Mouse (Mus musculus) lung, embryonic 14.5 days (tissue): ENCODE data around the gene Flywch2. TPM values are rescaled to one million over a fixed set of nuclear protein-coding genes. Genes with fewer than 3 reads are reported as not detected.

Experiments used
- ATAC-seq: fragments of 200-750 bp; cut with Nextera tagmentation; 2 replicates; pipeline ENCODE4 v1.8.0; 2017; ENCODE audit warnings: mild to moderate bottlenecking, moderate TSS enrichment, moderate library complexity; ENCODE audit not compliant: insufficient read depth
- DNase-seq: peaks from one replicate; pipeline ENCODE4 v3.0.0-alpha.2; 2015
- H3K27ac ChIP-seq: fragments of 300-500 bp; sonication (generic); 2 replicates; pipeline ENCODE4 v1.5.1; 2014; ENCODE audit warnings: low read depth, mild to moderate bottlenecking, moderate library complexity
- H3K27me3 ChIP-seq: fragments of 300-500 bp; sonication (generic); 2 replicates; pipeline ENCODE4 v1.6.1; 2014; ENCODE audit warnings: low read length, control low read depth; ENCODE audit not compliant: insufficient read depth
- H3K36me3 ChIP-seq: fragments of 300-500 bp; sonication (generic); 2 replicates; pipeline ENCODE4 v1.6.1; 2014; ENCODE audit warnings: control low read depth; ENCODE audit not compliant: insufficient read depth
- H3K4me1 ChIP-seq: fragments of 300-500 bp; sonication (generic); 2 replicates; pipeline ENCODE4 v1.6.1; 2014; ENCODE audit warnings: antibody characterized with exemption, control low read depth; ENCODE audit not compliant: insufficient read depth
- H3K4me2 ChIP-seq: fragments of 300-500 bp; sonication (generic); 2 replicates; pipeline ENCODE4 v1.6.1; 2014; ENCODE audit warnings: mild to moderate bottlenecking
- H3K4me3 ChIP-seq: fragments of 300-500 bp; sonication (generic); 2 replicates; pipeline ENCODE4 v1.5.1; 2014; ENCODE audit warnings: low read depth, low read length
- H3K9ac ChIP-seq: fragments of 300-500 bp; sonication (generic); 2 replicates; pipeline ENCODE4 v1.6.1; 2014
- H3K9me3 ChIP-seq: fragments of 300-500 bp; sonication (generic); 2 replicates; pipeline ENCODE4 v1.6.1; 2016; ENCODE audit warnings: low read depth, low read length, control low read depth
- CTCF ChIP-seq: IDR thresholded peaks from 2 replicates; pipeline ENCODE4 v1.5.1; 2016; ENCODE audit warnings: antibody characterized with exemption, low read depth
- WGBS: fragments of 180-500 bp; shearing (Covaris S2); extraction: QIAGEN DNeasy Blood & Tissue Kit; methylation state at CpG from one replicate; pipeline ENCODE4 v1.1.7; 2014; 5-methylcytosine and 5-hydroxymethylcytosine counted together
- polyA plus RNA-seq: library from polyadenylated mRNA; unstranded; fragments of >200 nt; fragmentation: Nextera tagmentation; extraction: Ambion mirVana; gene quantifications from 2 replicates; pipeline ENCODE4 v1.2.1, GENCODE M21; 2014

Flywch2 gene
- polyA plus RNA-seq, 1 experiment from 2014 or later, result 28.4 TPM

GRCm38 (mm10) chr17:23770493-23770892, 15.4 kb downstream of the Flywch2 start:
- peak overlapping the region; percentile 83 for H3K4me3 ChIP-seq
- no peaks in the 10 kb centered on the region for H3K9me3 ChIP-seq
- H3K36me3 ChIP-seq, result no peaks in the 10 kb centered on the region
- no peak overlapping the region for H3K27ac ChIP-seq
- DNase-seq, result peak; percentile 32
- ATAC-seq, result no peak
- peak overlapping the region; percentile 81 for H3K4me2 ChIP-seq
- H3K4me1 ChIP-seq, result no peaks in the 10 kb centered on the region
- H3K27me3 ChIP-seq, result no peaks in the 10 kb centered on the region
- 18% methylated on average over 2 of the region's 2 CpGs for WGBS
- no peak for TF ChIP-seq CTCF
- peak overlapping the region; percentile 88 for H3K9ac ChIP-seq

GRCm38 (mm10) chr17:23762976-23763375, 22.9 kb downstream of the Flywch2 start:
- Histone ChIP-seq H3K9ac (no peak overlapping the region), H3K4me1 (no peaks in the 10 kb centered on the region), H3K4me2 (no peak overlapping the region), H3K9me3 (no peaks in the 10 kb centered on the region), H3K4me3 (no peak overlapping the region), H3K36me3 (peaks cover 48% of the 10 kb centered on the region), H3K27ac (no peak overlapping the region), H3K27me3 (no peaks in the 10 kb centered on the region)
- ATAC-seq (no peak), DNase-seq (no peak)
- 86% methylated on average over 11 of the region's 11 CpGs for WGBS
- TF ChIP-seq CTCF, result no peak

- WGBS, result 96% methylated on average over 3 of the region's 3 CpGs
- no peak for DNase-seq
- no peak overlapping the region for H3K9ac ChIP-seq
- H3K4me1 ChIP-seq, result no peaks in the 10 kb centered on the region
- no peak for TF ChIP-seq CTCF
- H3K27ac ChIP-seq, result no peak overlapping the region
- H3K27me3 ChIP-seq, result no peaks in the 10 kb centered on the region
- ATAC-seq, result no peak
- H3K36me3 ChIP-seq, result peaks cover 64% of the 10 kb centered on the region
- H3K4me3 ChIP-seq, result no peak overlapping the region
- no peak overlapping the region for H3K4me2 ChIP-seq
- H3K9me3 ChIP-seq, result no peaks in the 10 kb centered on the region
These were observed 24.7 kb downstream of the Flywch2 start for GRCm38 (mm10) chr17:23761155-23761554.

- no peak overlapping the region for H3K4me3 ChIP-seq
- peaks cover 73% of the 10 kb centered on the region for H3K36me3 ChIP-seq
- H3K27me3 ChIP-seq, result no peaks in the 10 kb centered on the region
- no peak overlapping the region for H3K27ac ChIP-seq
- no peaks in the 10 kb centered on the region for H3K4me1 ChIP-seq
- ATAC-seq (no peak), DNase-seq (no peak)
- H3K4me2 ChIP-seq, result no peak overlapping the region
- no peak for TF ChIP-seq CTCF
- no peaks in the 10 kb centered on the region for H3K9me3 ChIP-seq
- WGBS, result 89% methylated on average over 9 of the region's 9 CpGs
- H3K9ac ChIP-seq, result no peak overlapping the region
These were observed 25.6 kb downstream of the Flywch2 start for GRCm38 (mm10) chr17:23760231-23760630.

GRCm38 (mm10) chr17:23758801-23759200, 27.1 kb downstream of the Flywch2 start:
- Histone ChIP-seq H3K4me1 (no peaks in the 10 kb centered on the region), H3K36me3 (peaks cover 78% of the 10 kb centered on the region), H3K9me3 (no peaks in the 10 kb centered on the region), H3K27ac (no peak overlapping the region), H3K9ac (no peak overlapping the region), H3K4me2 (no peak overlapping the region), H3K4me3 (no peak overlapping the region), H3K27me3 (no peaks in the 10 kb centered on the region)
- 84% methylated on average over 8 of the region's 8 CpGs for WGBS
- ATAC-seq, result no peak
- TF ChIP-seq CTCF, result no peak
- DNase-seq, result no peak

- Histone ChIP-seq H3K27me3 (no peaks in the 10 kb centered on the region), H3K4me3 (no peak overlapping the region), H3K4me2 (no peak overlapping the region), H3K27ac (no peak overlapping the region), H3K9me3 (no peaks in the 10 kb centered on the region), H3K9ac (no peak overlapping the region), H3K4me1 (no peaks in the 10 kb centered on the region), H3K36me3 (peaks cover 84% of the 10 kb centered on the region)
- DNase-seq (no peak), ATAC-seq (no peak)
- no peak for TF ChIP-seq CTCF
- 92% methylated on average over 9 of the region's 9 CpGs for WGBS
These were observed 28.3 kb downstream of the Flywch2 start for GRCm38 (mm10) chr17:23757581-23757980.

- Histone ChIP-seq H3K27me3 (no peaks in the 10 kb centered on the region), H3K9me3 (no peaks in the 10 kb centered on the region), H3K9ac (no peak overlapping the region), H3K36me3 (peaks cover 74% of the 10 kb centered on the region), H3K27ac (peak overlapping the region; percentile 16; the same call in 1 of the 2 replicates), H3K4me2 (0 out of 2 replicates have a peak overlapping the region, but pooled peaks have one; percentile 21), H3K4me3 (no peak overlapping the region), H3K4me1 (no peaks in the 10 kb centered on the region)
- no peak for TF ChIP-seq CTCF
- DNase-seq, result peak; percentile 17
- ATAC-seq, result peak; percentile 60; the same call in 1 of the 2 replicates
- 90% methylated on average over 13 of the region's 13 CpGs for WGBS
These were observed 30.2 kb downstream of the Flywch2 start for GRCm38 (mm10) chr17:23755689-23756088.
